Mouse (Mus musculus): ENCODE measurements around the gene Avpr2. TPM values are rescaled to one million over a fixed set of nuclear protein-coding genes. Genes with fewer than 3 reads are reported as not detected.

Avpr2 gene
- total RNA-seq (2021) = not detected
- long read RNA-seq, experiment 1 = 0 reads
- long read RNA-seq, experiment 2 = 0 reads

GRCm38 (mm10) chrX:73891551-73892152 lies at the start of gene Avpr2:
TSS of gene Avpr2 (plus strand) at chrX:73892102.
- DNase-seq (ENCODE audit: low spot score in 2 of 2) = no peak

- no peak for DNase-seq (ENCODE audit: low spot score in 2 of 2)
Measured at GRCm38 (mm10) chrX:73854326-73855086, 37.4 kb upstream of the Avpr2 start.

- DNase-seq (ENCODE audit: low spot score in 2 of 2) = no peak
Measured at GRCm38 (mm10) chrX:73855087-73855408, 36.9 kb upstream of the Avpr2 start.

GRCm38 (mm10) chrX:73864692-73865091 lies 27.2 kb upstream of the Avpr2 start:
- no peak for DNase-seq (ENCODE audit: low spot score in 2 of 2)

- DNase-seq (ENCODE audit: low spot score in 2 of 2) = no peak
Measured at GRCm38 (mm10) chrX:73867256-73867655, 24.6 kb upstream of the Avpr2 start.

GRCm38 (mm10) chrX:73867852-73868251 lies 24.1 kb upstream of the Avpr2 start:
- no peak for DNase-seq (ENCODE audit: low spot score in 2 of 2)

- peak in 1 of 2 experiments; percentile 22 for DNase-seq (ENCODE audit: low spot score in 2 of 2)
Measured at GRCm38 (mm10) chrX:73869334-73869733, 22.6 kb upstream of the Avpr2 start.

- DNase-seq (ENCODE audit: low spot score in 2 of 2) = no peak
Measured at GRCm38 (mm10) chrX:73871474-73871873, 20.4 kb upstream of the Avpr2 start.

GRCm38 (mm10) chrX:73871956-73872355 lies 19.9 kb upstream of the Avpr2 start:
- no peak for DNase-seq (ENCODE audit: low spot score in 2 of 2)

- no peak for DNase-seq (ENCODE audit: low spot score in 2 of 2)
Measured at GRCm38 (mm10) chrX:73875881-73876280, 16.0 kb upstream of the Avpr2 start.

GRCm38 (mm10) chrX:73877014-73877413 lies 14.9 kb upstream of the Avpr2 start:
- DNase-seq (ENCODE audit: low spot score in 2 of 2) = no peak

GRCm38 (mm10) chrX:73880194-73881035 lies 11.5 kb upstream of the Avpr2 start:
- peak; percentile 8 to 41 for DNase-seq (ENCODE audit: low spot score in 2 of 2)

GRCm38 (mm10) chrX:73881036-73881427 lies 10.9 kb upstream of the Avpr2 start:
- DNase-seq (ENCODE audit: low spot score in 2 of 2) = no peak

GRCm38 (mm10) chrX:73881463-73881862 lies 10.4 kb upstream of the Avpr2 start:
- DNase-seq (ENCODE audit: low spot score in 2 of 2) = no peak

- DNase-seq (ENCODE audit: low spot score in 2 of 2) = no peak
Measured at GRCm38 (mm10) chrX:73892833-73893232, 931 bp downstream of the Avpr2 start.

- DNase-seq (ENCODE audit: low spot score in 2 of 2) = peak; percentile 51 to 53
Measured at GRCm38 (mm10) chrX:73895719-73896118, 3.8 kb downstream of the Avpr2 start, which contains the start of gene L1cam. TSS of gene L1cam (minus strand) at chrX:73896105.

GRCm38 (mm10) chrX:73897959-73898358 lies 6.1 kb downstream of the Avpr2 start:
- DNase-seq (ENCODE audit: low spot score in 2 of 2) = no peak

- DNase-seq (ENCODE audit: low spot score in 2 of 2) = no peak
Measured at GRCm38 (mm10) chrX:73910049-73910448, 18.1 kb downstream of the Avpr2 start.

GRCm38 (mm10) chrX:73910451-73910850 lies 18.5 kb downstream of the Avpr2 start:
- DNase-seq (ENCODE audit: low spot score in 2 of 2) = no peak

- peak in 1 of 2 experiments; percentile 25 for DNase-seq (ENCODE audit: low spot score in 2 of 2)
Measured at GRCm38 (mm10) chrX:73911156-73911555, 19.3 kb downstream of the Avpr2 start.

GRCm38 (mm10) chrX:73911588-73911987 lies 19.7 kb downstream of the Avpr2 start:
- DNase-seq (ENCODE audit: low spot score in 2 of 2) = no peak

Measured in adrenal gland, adult 18-20 months (tissue).